Mouse (Mus musculus) kidney, postnatal 0 days (tissue): Measurements from ENCODE around the gene Pabpn1l. TPM values are rescaled to one million over a fixed set of nuclear protein-coding genes. Genes with fewer than 3 reads are reported as not detected.

Source experiments
- ATAC-seq: fragments of 200-750 bp; cut with Nextera tagmentation; replicated peaks from 2 replicates; pipeline ENCODE4 v1.8.0; 2017; ENCODE audit warnings: low read depth, moderate number of reproducible peaks, moderate TSS enrichment, moderate library complexity; ENCODE audit not compliant: low FRiP score
- DNase-seq: peaks from one replicate; pipeline ENCODE4 v3.0.0-alpha.2; 2016; ENCODE audit warnings: low spot score
- H3K27ac ChIP-seq: fragments of 300-500 bp; sonication (generic); 2 replicates; pipeline ENCODE4 v1.5.1; 2014; ENCODE audit warnings: mild to moderate bottlenecking
- H3K27me3 ChIP-seq: fragments of 300-500 bp; sonication (generic); 2 replicates; pipeline ENCODE4 v1.6.1; 2014; ENCODE audit warnings: low read length, mixed read lengths; ENCODE audit not compliant: insufficient read depth
- H3K36me3 ChIP-seq: fragments of 300-500 bp; sonication (generic); 2 replicates; pipeline ENCODE4 v1.6.1; 2014; ENCODE audit warnings: low read length, mixed read lengths; ENCODE audit not compliant: insufficient read depth
- H3K4me1 ChIP-seq: fragments of 300-500 bp; sonication (generic); replicated peaks from 2 replicates; pipeline ENCODE4 v1.6.1; 2014; ENCODE audit warnings: antibody characterized with exemption, low read length, mixed read lengths; ENCODE audit not compliant: insufficient read depth
- H3K4me2 ChIP-seq: fragments of 300-500 bp; sonication (generic); 2 replicates; pipeline ENCODE4 v1.6.1; 2014; ENCODE audit warnings: mild to moderate bottlenecking, low read length, moderate library complexity, mixed read lengths
- H3K4me3 ChIP-seq: fragments of 300-500 bp; sonication (generic); replicated peaks from 2 replicates; pipeline ENCODE4 v1.5.1; 2014; ENCODE audit warnings: low read depth, low read length
- H3K9ac ChIP-seq: fragments of 300-500 bp; sonication (generic); 2 replicates; pipeline ENCODE4 v1.6.1; 2014; ENCODE audit warnings: low read depth, low read length
- H3K9me3 ChIP-seq: fragments of 300-500 bp; sonication (generic); replicated peaks from 2 replicates; pipeline ENCODE4 v1.6.1; 2016; ENCODE audit warnings: low read length, inconsistent platforms, mixed read lengths
- CTCF ChIP-seq: IDR thresholded peaks from 2 replicates; pipeline ENCODE4 v1.5.1; 2016; ENCODE audit warnings: antibody characterized with exemption, low read depth, mild to moderate bottlenecking, moderate library complexity
- WGBS: fragments of 180-500 bp; shearing (Covaris S2); extraction: QIAGEN DNeasy Blood & Tissue Kit; methylation state at CpG from one replicate; pipeline ENCODE4 v1.1.7; 2014; 5-methylcytosine and 5-hydroxymethylcytosine counted together
- polyA plus RNA-seq: library from polyadenylated mRNA; unstranded; fragments of >200 nt; fragmentation: Nextera tagmentation; extraction: Ambion mirVana; gene quantifications from 2 replicates; pipeline ENCODE4 v1.2.1, GENCODE M21; 2015

The Pabpn1l gene
- polyA plus RNA-seq, 1 experiment from 2014 or later = 0.22 TPM

DNA sequence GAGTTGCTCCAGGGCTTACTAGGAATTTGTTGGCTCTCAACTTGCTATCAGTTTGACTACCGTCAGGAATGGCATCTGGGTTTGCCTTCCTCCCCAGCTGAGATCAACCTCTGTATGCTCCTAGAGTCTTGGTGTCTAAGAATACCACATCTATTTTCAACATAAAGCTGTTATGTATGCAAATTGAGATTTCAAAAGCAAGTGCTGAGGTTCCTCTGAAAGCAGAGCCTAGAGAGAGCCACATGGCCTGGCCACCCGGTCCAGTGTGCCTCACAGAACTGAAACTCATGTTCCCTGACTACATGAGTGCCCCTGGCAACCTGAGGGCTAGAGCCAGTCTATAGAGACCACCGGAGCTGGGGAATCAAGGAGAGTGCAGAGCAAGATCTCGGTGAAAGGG, 17.2 kb downstream of the Pabpn1l start:
- no peaks in the 10 kb centered on the region for H3K9me3 ChIP-seq
- no peak overlapping the region for H3K9ac ChIP-seq
- WGBS = 76% methylated on average over 4 of the region's 4 CpGs
- H3K4me1 ChIP-seq = no peaks in the 10 kb centered on the region
- H3K27me3 ChIP-seq = no peaks in the 10 kb centered on the region
- 0 out of 2 replicates have a peak, but pooled peaks cover 2% of the 10 kb centered on the region for H3K36me3 ChIP-seq
- H3K4me3 ChIP-seq = no peak overlapping the region
- DNase-seq (no peak), ATAC-seq (no peak)
- TF ChIP-seq CTCF = no peak
- H3K27ac ChIP-seq = no peak overlapping the region
- H3K4me2 ChIP-seq = no peak overlapping the region

DNA sequence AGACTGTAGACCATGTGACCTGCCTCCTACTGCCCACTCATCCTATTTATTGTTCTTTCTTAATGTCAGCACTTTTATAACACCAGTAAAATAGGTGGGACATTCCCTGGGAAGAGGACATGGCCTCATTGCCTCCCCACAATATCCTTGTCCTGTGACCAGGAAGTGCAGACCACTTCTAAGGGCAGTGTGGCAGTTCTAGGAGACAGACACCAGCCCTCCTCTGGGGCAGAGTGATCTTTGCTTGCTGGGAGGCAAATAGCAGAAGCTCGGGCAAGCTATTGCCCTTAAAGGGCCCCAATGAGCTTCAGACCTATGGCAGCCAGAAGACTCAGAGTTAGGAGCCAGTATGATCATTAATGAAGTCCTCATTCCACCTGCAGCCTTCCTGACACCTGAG, 17.9 kb downstream of the Pabpn1l start:
- H3K9ac ChIP-seq = no peak overlapping the region
- H3K4me2 ChIP-seq = no peak overlapping the region
- no peak for DNase-seq
- ATAC-seq = no peak; the same call in 1 of the 2 replicates
- H3K9me3 ChIP-seq = no peaks in the 10 kb centered on the region
- 38% methylated on average over 1 of the region's 1 CpGs for WGBS
- H3K4me3 ChIP-seq = no peak overlapping the region
- TF ChIP-seq CTCF = no peak
- no peaks in the 10 kb centered on the region for H3K4me1 ChIP-seq
- H3K27ac ChIP-seq = no peak overlapping the region
- no peaks in the 10 kb centered on the region for H3K27me3 ChIP-seq
- H3K36me3 ChIP-seq = 0 out of 2 replicates have a peak, but pooled peaks cover 2% of the 10 kb centered on the region

DNA sequence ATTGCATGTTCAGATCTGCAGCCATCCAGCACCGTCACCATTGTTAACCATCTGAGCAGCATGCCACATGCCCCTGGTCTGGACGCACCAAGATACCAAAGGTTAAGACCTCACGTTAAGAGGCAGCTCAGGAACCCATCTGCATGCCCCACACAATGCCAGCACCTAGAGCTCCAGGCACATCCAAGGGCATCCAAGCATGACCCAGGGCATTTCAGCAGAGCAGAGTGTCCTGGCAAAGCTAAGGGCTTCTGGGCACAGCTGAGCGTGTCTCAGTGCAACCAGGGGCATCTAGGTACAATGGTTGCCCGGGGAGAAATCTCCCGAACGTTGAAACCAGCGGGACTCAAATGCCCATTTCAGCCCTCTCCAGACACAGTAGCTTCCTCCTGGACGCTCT, 21.9 kb downstream of the Pabpn1l start:
- no peak overlapping the region for H3K4me3 ChIP-seq
- no peak for ATAC-seq
- no peak for DNase-seq
- H3K4me2 ChIP-seq = no peak overlapping the region
- no peaks in the 10 kb centered on the region for H3K27me3 ChIP-seq
- 84% methylated on average over 9 of the region's 9 CpGs for WGBS
- no peak overlapping the region for H3K9ac ChIP-seq
- no peak overlapping the region for H3K27ac ChIP-seq
- no peaks in the 10 kb centered on the region for H3K4me1 ChIP-seq
- TF ChIP-seq CTCF = no peak
- H3K36me3 ChIP-seq = peaks cover 7% of the 10 kb centered on the region; the same call in 1 of the 2 replicates
- H3K9me3 ChIP-seq = no peaks in the 10 kb centered on the region

DNA sequence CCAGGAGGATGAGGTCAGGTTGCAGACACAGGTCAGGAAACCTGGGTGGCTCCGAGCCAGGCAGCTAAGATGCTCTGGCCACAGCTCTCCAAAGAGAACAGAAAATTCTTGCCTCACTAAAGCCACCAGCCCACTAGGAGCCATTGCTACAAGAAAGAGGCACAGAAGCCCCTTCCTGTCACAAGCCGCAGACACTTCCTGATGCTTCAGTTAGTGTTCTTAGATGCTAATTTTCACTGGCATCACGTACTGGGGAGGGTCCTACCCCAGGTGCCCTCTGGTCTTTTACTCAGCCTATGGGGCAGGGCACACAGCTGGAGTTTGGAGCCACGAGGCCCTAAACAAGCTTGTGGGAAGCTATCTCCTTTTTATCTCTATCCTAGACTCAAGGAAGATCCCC, 26.5 kb downstream of the Pabpn1l start:
- DNase-seq = no peak
- Histone ChIP-seq H3K9me3 (no peaks in the 10 kb centered on the region), H3K4me3 (no peak overlapping the region), H3K4me2 (no peak overlapping the region), H3K36me3 (peaks cover 11% of the 10 kb centered on the region; the same call in 1 of the 2 replicates), H3K9ac (no peak overlapping the region), H3K27ac (no peak overlapping the region), H3K27me3 (no peaks in the 10 kb centered on the region), H3K4me1 (no peaks in the 10 kb centered on the region)
- WGBS = 48% methylated on average over 4 of the region's 4 CpGs
- no peak for ATAC-seq
- TF ChIP-seq CTCF = no peak

- no peaks in the 10 kb centered on the region for H3K4me1 ChIP-seq
- no peak for ATAC-seq
- no peak for DNase-seq
- 79% methylated on average over 19 of the region's 19 CpGs for WGBS
- H3K4me3 ChIP-seq = no peak overlapping the region
- H3K36me3 ChIP-seq = peaks cover 5% of the 10 kb centered on the region; the same call in 1 of the 2 replicates
- H3K27me3 ChIP-seq = no peaks in the 10 kb centered on the region
- H3K9ac ChIP-seq = no peak overlapping the region
- H3K9me3 ChIP-seq = no peaks in the 10 kb centered on the region
- no peak overlapping the region for H3K27ac ChIP-seq
- H3K4me2 ChIP-seq = no peak overlapping the region
- no peak for TF ChIP-seq CTCF
These were observed 28.6 kb downstream of the Pabpn1l start for GRCm38 (mm10) chr8:122593783-122594507.

DNA sequence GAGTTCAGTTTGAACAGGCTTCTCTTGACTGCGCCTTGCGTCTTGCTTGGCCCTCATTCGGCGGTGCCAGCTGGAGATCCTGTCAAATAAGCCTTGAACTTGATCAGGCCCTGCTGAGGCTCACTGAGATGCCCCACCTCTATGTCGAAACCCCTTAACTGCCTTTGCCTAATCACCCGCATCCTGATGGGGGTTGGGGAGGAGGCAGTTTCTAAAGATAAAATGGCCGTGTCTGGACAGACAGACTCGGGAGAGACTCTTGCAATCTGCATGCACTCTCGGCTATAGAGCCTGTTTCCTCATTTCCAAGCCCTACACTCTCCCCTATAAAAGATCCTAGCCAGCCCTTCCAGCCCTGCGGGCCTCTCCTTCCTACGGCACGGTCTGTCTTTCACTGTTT, 29.3 kb downstream of the Pabpn1l start:
- no peaks in the 10 kb centered on the region for H3K4me1 ChIP-seq
- no peak overlapping the region for H3K27ac ChIP-seq
- H3K9ac ChIP-seq = no peak overlapping the region
- 55% methylated on average over 12 of the region's 12 CpGs for WGBS
- no peak for TF ChIP-seq CTCF
- H3K4me3 ChIP-seq = no peak overlapping the region
- H3K9me3 ChIP-seq = no peaks in the 10 kb centered on the region
- DNase-seq (no peak), ATAC-seq (no peak)
- H3K36me3 ChIP-seq = peaks cover 5% of the 10 kb centered on the region; the same call in 1 of the 2 replicates
- no peaks in the 10 kb centered on the region for H3K27me3 ChIP-seq
- H3K4me2 ChIP-seq = no peak overlapping the region
